Mouse (Mus musculus): ENCODE results near the gene Phldb2.

DNA sequence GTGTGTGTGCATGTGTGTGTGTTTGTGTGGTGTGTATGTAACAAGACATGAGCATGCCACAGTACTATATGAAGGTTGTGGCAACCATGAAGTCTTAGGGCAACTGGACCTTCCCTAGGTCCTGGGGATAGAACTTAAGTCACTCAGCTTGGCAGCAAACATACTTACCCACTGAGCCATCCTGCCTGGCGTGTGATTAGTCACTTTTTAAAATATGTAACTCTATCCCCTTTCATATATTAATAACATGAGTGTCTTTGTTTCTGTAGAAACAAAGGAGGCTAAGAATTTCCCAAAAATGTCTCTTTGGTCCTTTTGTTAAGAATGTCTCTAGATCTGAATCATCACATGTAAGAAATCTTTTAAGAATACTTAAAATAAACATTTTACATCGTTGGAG, 16.0 kb downstream of the Phldb2 start:
- TF ChIP-seq CEBPB (IDR thresholded peaks at IDR 0.05; ENCODE audit: low read depth) (no peak), MAX (IDR thresholded peaks at IDR 0.05) (no peak)
